Mouse (Mus musculus): ENCODE results near the gene 1110004F10Rik. TPM values are rescaled to one million over a fixed set of nuclear protein-coding genes. Genes with fewer than 3 reads are reported as not detected.

1110004F10Rik gene
- polyA plus RNA-seq, 1 experiment from 2014 or later: 251 TPM

DNA sequence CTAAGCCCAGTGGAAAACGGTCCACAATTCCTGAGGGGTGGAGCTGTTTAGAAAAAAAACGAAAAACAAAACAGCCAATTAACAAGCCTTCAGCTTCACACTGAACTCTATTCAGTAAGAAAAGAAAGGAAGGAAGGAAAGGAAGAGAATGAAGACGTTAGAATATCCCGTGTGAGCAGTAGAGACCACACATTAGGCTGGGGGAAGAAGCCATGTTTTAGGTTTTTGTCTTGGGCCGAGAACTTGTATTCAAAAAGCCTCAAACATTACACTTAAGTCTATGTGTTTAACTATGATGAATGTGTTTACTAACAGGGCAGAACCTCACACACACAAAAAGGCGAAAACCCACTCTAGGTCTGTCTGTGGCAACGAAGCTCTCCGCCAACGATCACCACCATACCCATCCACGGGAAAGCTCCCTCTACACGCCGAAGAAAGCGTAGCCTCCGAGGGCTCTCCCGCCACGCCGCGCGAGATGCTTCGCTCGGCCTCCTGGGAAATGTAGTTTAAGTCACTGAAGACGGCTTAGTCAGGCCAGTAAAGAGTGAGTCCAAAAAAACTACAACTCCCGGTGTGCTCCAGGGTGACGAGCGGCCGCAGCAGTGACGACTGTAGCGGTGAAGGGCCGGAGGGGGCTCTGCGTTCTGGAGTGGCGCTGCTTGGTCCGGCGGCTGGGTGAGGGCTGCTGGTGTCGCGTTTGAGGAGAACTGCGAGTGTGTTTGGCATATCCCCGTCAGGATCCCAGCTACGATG, 53.7 kb downstream of the 1110004F10Rik start:
- H3K9ac ChIP-seq (ENCODE audit: low read depth, low read length): peak overlapping the region; percentile 89

DNA sequence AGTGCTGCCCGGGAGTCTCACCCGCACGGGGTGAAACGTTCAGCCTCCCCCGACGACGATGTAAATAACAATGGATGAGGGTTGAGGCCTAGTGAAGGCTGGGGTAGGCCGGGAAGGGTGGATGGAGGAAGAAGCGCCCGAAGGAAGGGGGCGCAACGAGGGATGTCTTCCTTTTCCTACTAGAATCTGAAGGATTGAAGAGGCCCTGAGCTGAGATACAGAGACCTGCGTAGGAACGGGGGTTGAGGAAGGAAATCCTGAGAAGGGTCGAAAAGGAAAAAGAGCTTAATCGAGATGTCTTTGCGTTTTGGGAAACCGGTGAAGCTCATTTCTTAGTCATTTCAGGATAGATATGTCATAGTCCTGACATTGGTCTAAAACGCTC, 54.3 kb downstream of the 1110004F10Rik start:
- peak; percentile 76 for ATAC-seq (replicated peaks; ENCODE audit: low FRiP score, low read depth)
- TF ChIP-seq CTCF (IDR thresholded peaks at IDR 0.05; ENCODE audit: low read depth): peak; percentile 45
- peak overlapping the region; percentile 72 for H3K4me3 ChIP-seq (replicated peaks; ENCODE audit: low read depth, low read length)
- 0 out of 2 replicates have a peak, but pooled peaks cover 3% of the 10 kb centered on the region for H3K4me1 ChIP-seq (replicated peaks; ENCODE audit: insufficient read depth, low read length)
- H3K4me2 ChIP-seq (ENCODE audit: low read length): peak overlapping the region; percentile 81
- peak; percentile 89 for DNase-seq (ENCODE audit: low spot score)
- H3K36me3 ChIP-seq (ENCODE audit: insufficient read depth, low read length): no peaks in the 10 kb centered on the region
- H3K27me3 ChIP-seq (ENCODE audit: insufficient read depth, low read length): no peaks in the 10 kb centered on the region
- WGBS: 1% methylated on average over 19 of the region's 19 CpGs
- peak overlapping the region; percentile 94 for H3K27ac ChIP-seq
- H3K9me3 ChIP-seq (replicated peaks; ENCODE audit: low read length): no peaks in the 10 kb centered on the region
- peak overlapping the region; percentile 89 for H3K9ac ChIP-seq (ENCODE audit: low read depth, low read length)

More for the DNA sequence above, 53.7 kb downstream of the 1110004F10Rik start:
- TF ChIP-seq CTCF (IDR thresholded peaks at IDR 0.05; ENCODE audit: low read depth): peak; percentile 45
- no peaks in the 10 kb centered on the region for H3K9me3 ChIP-seq (replicated peaks; ENCODE audit: low read length)
- WGBS: under 1% methylated on average over 38 of the region's 38 CpGs
- DNase-seq (ENCODE audit: low spot score) (peak; percentile 99), ATAC-seq (replicated peaks; ENCODE audit: low FRiP score, low read depth) (peak; percentile 100)
- peak overlapping the region; percentile 94 for H3K27ac ChIP-seq
- H3K4me3 ChIP-seq (replicated peaks; ENCODE audit: low read depth, low read length): peak overlapping the region; percentile 72
- H3K27me3 ChIP-seq (ENCODE audit: insufficient read depth, low read length): no peaks in the 10 kb centered on the region
- H3K4me2 ChIP-seq (ENCODE audit: low read length): peak overlapping the region; percentile 81
- no peaks in the 10 kb centered on the region for H3K36me3 ChIP-seq (ENCODE audit: insufficient read depth, low read length)
- 0 out of 2 replicates have a peak, but pooled peaks cover 3% of the 10 kb centered on the region for H3K4me1 ChIP-seq (replicated peaks; ENCODE audit: insufficient read depth, low read length)

DNA sequence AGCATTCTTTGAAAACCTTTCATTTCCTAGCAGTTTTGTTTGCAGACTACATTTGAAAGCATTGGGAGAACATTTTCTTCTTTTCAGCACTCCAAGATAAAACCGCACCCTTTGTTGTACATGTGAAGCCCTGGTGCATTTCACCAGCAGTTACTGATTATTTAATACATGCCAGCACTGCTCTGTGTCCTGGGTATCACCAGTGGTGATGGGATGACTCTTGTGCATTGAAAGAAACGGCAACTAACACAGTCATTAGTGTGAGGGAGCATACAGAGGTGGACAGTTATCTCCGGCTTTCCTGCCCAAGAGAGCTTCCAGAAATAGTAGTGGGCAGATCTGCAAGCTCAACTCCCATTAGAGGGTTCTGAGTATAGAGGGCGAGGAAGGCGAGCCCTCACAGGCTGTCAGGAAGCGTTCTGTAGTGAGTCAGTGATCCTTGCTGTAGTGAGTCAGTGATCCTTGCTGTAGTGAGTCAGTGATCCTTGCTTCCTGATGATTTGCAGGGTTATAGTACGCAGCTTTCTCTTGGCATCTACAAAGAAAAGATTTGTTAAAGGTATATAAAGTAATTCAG, 60.8 kb downstream of the 1110004F10Rik start:
- ATAC-seq (replicated peaks; ENCODE audit: low FRiP score, low read depth): peak; percentile 57
- 51% methylated on average over 7 of the region's 7 CpGs for WGBS
- TF ChIP-seq CTCF (IDR thresholded peaks at IDR 0.05; ENCODE audit: low read depth): no peak

DNA sequence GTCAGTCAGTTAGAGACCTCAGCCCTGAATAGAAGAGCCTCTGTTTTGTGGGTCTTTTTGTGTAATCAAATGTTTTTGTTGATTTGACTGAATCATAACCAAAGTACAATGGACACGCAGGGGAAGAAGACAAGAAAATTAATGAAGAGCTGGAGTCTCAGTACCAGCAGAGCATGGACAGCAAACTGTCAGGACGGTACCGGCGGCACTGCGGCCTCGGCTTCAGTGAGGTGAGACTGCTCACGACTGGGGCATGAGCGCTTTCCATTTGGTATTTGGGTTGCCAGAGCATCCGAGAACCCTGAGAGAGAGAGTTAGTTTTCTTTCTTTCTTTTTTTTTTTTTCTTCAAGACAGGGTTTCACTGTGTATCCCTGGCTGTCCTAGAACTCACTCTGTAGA, 63.9 kb downstream of the 1110004F10Rik start:
- Histone ChIP-seq H3K9me3 (replicated peaks; ENCODE audit: low read length) (no peaks in the 10 kb centered on the region), H3K27me3 (ENCODE audit: insufficient read depth, low read length) (no peaks in the 10 kb centered on the region), H3K4me1 (replicated peaks; ENCODE audit: insufficient read depth, low read length) (peaks cover 6% of the 10 kb centered on the region; the same call in 1 of the 2 replicates), H3K36me3 (ENCODE audit: insufficient read depth, low read length) (peaks cover 29% of the 10 kb centered on the region), H3K4me3 (replicated peaks; ENCODE audit: low read depth, low read length) (no peak overlapping the region), H3K4me2 (ENCODE audit: low read length) (no peak overlapping the region), H3K9ac (ENCODE audit: low read depth, low read length) (no peak overlapping the region), H3K27ac (no peak overlapping the region)
- DNase-seq (ENCODE audit: low spot score) (no peak), ATAC-seq (replicated peaks; ENCODE audit: low FRiP score, low read depth) (no peak)
- TF ChIP-seq CTCF (IDR thresholded peaks at IDR 0.05; ENCODE audit: low read depth): no peak
- WGBS: 94% methylated on average over 9 of the region's 9 CpGs

More for the DNA sequence above, 60.8 kb downstream of the 1110004F10Rik start:
- peak overlapping the region; percentile 2; the same call in 1 of the 2 replicates for H3K27ac ChIP-seq
- H3K4me1 ChIP-seq (replicated peaks; ENCODE audit: insufficient read depth, low read length): peaks cover 6% of the 10 kb centered on the region; the same call in 1 of the 2 replicates
- no peak overlapping the region for H3K4me2 ChIP-seq (ENCODE audit: low read length)
- no peaks in the 10 kb centered on the region for H3K9me3 ChIP-seq (replicated peaks; ENCODE audit: low read length)
- DNase-seq (ENCODE audit: low spot score): peak; percentile 35
- no peaks in the 10 kb centered on the region for H3K27me3 ChIP-seq (ENCODE audit: insufficient read depth, low read length)
- no peak overlapping the region for H3K9ac ChIP-seq (ENCODE audit: low read depth, low read length)
- no peak overlapping the region for H3K4me3 ChIP-seq (replicated peaks; ENCODE audit: low read depth, low read length)
- peaks cover 15% of the 10 kb centered on the region for H3K36me3 ChIP-seq (ENCODE audit: insufficient read depth, low read length)

DNA sequence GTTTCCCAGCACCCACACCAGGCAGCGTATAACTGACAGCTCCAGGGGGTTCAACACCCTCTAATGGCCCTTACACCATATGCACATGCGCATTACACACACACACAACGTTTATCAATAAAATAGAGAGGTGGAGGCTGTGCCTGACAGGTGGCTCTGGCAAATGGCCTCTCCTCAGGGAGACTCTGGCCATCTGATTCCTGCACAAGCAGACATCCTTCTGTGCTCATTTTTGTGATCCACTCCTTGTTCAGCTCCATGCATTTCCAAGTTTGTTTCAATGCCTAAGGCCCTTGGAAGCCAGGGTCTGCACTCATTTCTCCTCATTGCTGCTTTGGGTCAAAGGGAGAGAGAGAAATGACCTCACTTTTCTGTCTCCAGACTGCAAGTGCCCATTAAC, 71.5 kb downstream of the 1110004F10Rik start:
- Histone ChIP-seq H3K4me1 (replicated peaks; ENCODE audit: insufficient read depth, low read length) (no peaks in the 10 kb centered on the region), H3K4me3 (replicated peaks; ENCODE audit: low read depth, low read length) (no peak overlapping the region), H3K27me3 (ENCODE audit: insufficient read depth, low read length) (no peaks in the 10 kb centered on the region), H3K4me2 (ENCODE audit: low read length) (no peak overlapping the region), H3K36me3 (ENCODE audit: insufficient read depth, low read length) (0 out of 2 replicates have a peak, but pooled peaks cover 9% of the 10 kb centered on the region), H3K27ac (no peak overlapping the region), H3K9me3 (replicated peaks; ENCODE audit: low read length) (no peaks in the 10 kb centered on the region), H3K9ac (ENCODE audit: low read depth, low read length) (no peak overlapping the region)
- TF ChIP-seq CTCF (IDR thresholded peaks at IDR 0.05; ENCODE audit: low read depth): no peak
- DNase-seq (ENCODE audit: low spot score) (no peak), ATAC-seq (replicated peaks; ENCODE audit: low FRiP score, low read depth) (no peak)
- WGBS: 77% methylated on average over 3 of the region's 3 CpGs

DNA sequence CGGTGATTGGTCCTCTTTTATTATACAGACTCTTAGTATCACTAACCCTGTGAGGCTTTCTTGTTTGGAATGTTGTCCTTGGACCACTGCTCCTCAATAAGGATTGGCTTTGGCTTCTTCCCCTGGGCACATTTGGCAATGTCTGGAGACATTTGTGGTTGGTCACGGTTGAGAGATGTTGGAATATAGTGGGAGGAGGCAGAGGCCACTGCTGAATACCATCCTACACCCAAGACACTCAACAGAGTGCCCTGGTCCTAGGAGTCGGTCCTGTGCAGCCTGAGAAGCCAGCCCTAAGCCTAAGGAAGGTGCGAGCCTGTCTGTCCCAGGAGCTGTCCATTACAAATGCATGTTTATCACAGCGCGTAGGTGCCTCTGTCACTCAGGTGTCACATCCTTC, 72.3 kb downstream of the 1110004F10Rik start:
- H3K4me2 ChIP-seq (ENCODE audit: low read length): no peak overlapping the region
- H3K36me3 ChIP-seq (ENCODE audit: insufficient read depth, low read length): 0 out of 2 replicates have a peak, but pooled peaks cover 1% of the 10 kb centered on the region
- WGBS: 74% methylated on average over 6 of the region's 6 CpGs
- no peaks in the 10 kb centered on the region for H3K9me3 ChIP-seq (replicated peaks; ENCODE audit: low read length)
- no peak for TF ChIP-seq CTCF (IDR thresholded peaks at IDR 0.05; ENCODE audit: low read depth)
- no peak for DNase-seq (ENCODE audit: low spot score)
- no peak for ATAC-seq (replicated peaks; ENCODE audit: low FRiP score, low read depth)
- no peak overlapping the region for H3K27ac ChIP-seq
- H3K4me1 ChIP-seq (replicated peaks; ENCODE audit: insufficient read depth, low read length): no peaks in the 10 kb centered on the region
- H3K27me3 ChIP-seq (ENCODE audit: insufficient read depth, low read length): no peaks in the 10 kb centered on the region
- no peak overlapping the region for H3K4me3 ChIP-seq (replicated peaks; ENCODE audit: low read depth, low read length)
- H3K9ac ChIP-seq (ENCODE audit: low read depth, low read length): no peak overlapping the region
